Mouse (Mus musculus): ENCODE measurements at regions not wholly inside any gene's neighbourhood (a gene's known extent, or its start where the extent isn't known, plus 50 kb on each side); places are given as distances from the start of the nearest gene placed in this dataset.
A peak's percentile ranks its signal among the peaks of the same experiment; 100 is the strongest.
"Not testable (repeated sequence)": the region's sequence is repeated elsewhere in the genome, so short reads cannot be mapped to it uniquely, and the experiment has no call there.

- no peaks in the 10 kb centered on the region for H3K36me3 ChIP-seq (ENCODE audit: insufficient read depth)
- no peaks in the 10 kb centered on the region for H3K27me3 ChIP-seq (ENCODE audit: insufficient read depth, low read length)
- no peak overlapping the region for H3K4me3 ChIP-seq (ENCODE audit: low read depth, low read length)
- H3K9me3 ChIP-seq (ENCODE audit: low read depth, low read length), result no peaks in the 10 kb centered on the region
- no peak for TF ChIP-seq CTCF (IDR thresholded peaks at IDR 0.05; ENCODE audit: low read depth)
- ATAC-seq (ENCODE audit: insufficient read depth), result no peak
- no peaks in the 10 kb centered on the region for H3K4me1 ChIP-seq (ENCODE audit: insufficient read depth)
- H3K9ac ChIP-seq, result no peak overlapping the region
- WGBS, result 75% methylated on average over 4 of the region's 4 CpGs
- no peak overlapping the region for H3K27ac ChIP-seq (ENCODE audit: low read depth)
- no peak overlapping the region for H3K4me2 ChIP-seq
- no peak for DNase-seq
Observed at GRCm38 (mm10) chr10:112607642-112608041, 321.2 kb downstream of the Atxn7l3b start.

GRCm38 (mm10) chr10:112611711-112612110 lies 317.1 kb downstream of the Atxn7l3b start:
- Histone ChIP-seq H3K4me1 (ENCODE audit: insufficient read depth) (no peaks in the 10 kb centered on the region), H3K4me3 (ENCODE audit: low read depth, low read length) (no peak overlapping the region), H3K9me3 (ENCODE audit: low read depth, low read length) (no peaks in the 10 kb centered on the region), H3K36me3 (ENCODE audit: insufficient read depth) (no peaks in the 10 kb centered on the region), H3K27ac (ENCODE audit: low read depth) (no peak overlapping the region), H3K4me2 (no peak overlapping the region), H3K9ac (no peak overlapping the region), H3K27me3 (ENCODE audit: insufficient read depth, low read length) (no peaks in the 10 kb centered on the region)
- no peak for DNase-seq
- no peak for TF ChIP-seq CTCF (IDR thresholded peaks at IDR 0.05; ENCODE audit: low read depth)
- WGBS, result 52% methylated on average over 3 of the region's 3 CpGs
- no peak for ATAC-seq (ENCODE audit: insufficient read depth)

- Histone ChIP-seq H3K36me3 (ENCODE audit: insufficient read depth) (no peaks in the 10 kb centered on the region), H3K4me3 (ENCODE audit: low read depth, low read length) (no peak overlapping the region), H3K4me1 (ENCODE audit: insufficient read depth) (no peaks in the 10 kb centered on the region), H3K27me3 (ENCODE audit: insufficient read depth, low read length) (no peaks in the 10 kb centered on the region), H3K9me3 (ENCODE audit: low read depth, low read length) (no peaks in the 10 kb centered on the region), H3K27ac (ENCODE audit: low read depth) (no peak overlapping the region), H3K9ac (no peak overlapping the region), H3K4me2 (no peak overlapping the region)
- DNase-seq (no peak), ATAC-seq (ENCODE audit: insufficient read depth) (no peak)
- 81% methylated on average over 2 of the region's 2 CpGs for WGBS
- no peak for TF ChIP-seq CTCF (IDR thresholded peaks at IDR 0.05; ENCODE audit: low read depth)
Observed at GRCm38 (mm10) chr10:112613751-112614150, 315.1 kb downstream of the Atxn7l3b start.

GRCm38 (mm10) chr10:112614226-112614625 lies 314.6 kb downstream of the Atxn7l3b start:
- TF ChIP-seq CTCF (IDR thresholded peaks at IDR 0.05; ENCODE audit: low read depth), result no peak
- ATAC-seq (ENCODE audit: insufficient read depth), result no peak
- Histone ChIP-seq H3K4me2 (no peak overlapping the region), H3K4me1 (ENCODE audit: insufficient read depth) (no peaks in the 10 kb centered on the region), H3K9ac (no peak overlapping the region), H3K4me3 (ENCODE audit: low read depth, low read length) (no peak overlapping the region), H3K27ac (ENCODE audit: low read depth) (no peak overlapping the region), H3K36me3 (ENCODE audit: insufficient read depth) (no peaks in the 10 kb centered on the region), H3K27me3 (ENCODE audit: insufficient read depth, low read length) (no peaks in the 10 kb centered on the region), H3K9me3 (ENCODE audit: low read depth, low read length) (no peaks in the 10 kb centered on the region)
- WGBS, result 70% methylated on average over 3 of the region's 3 CpGs
- no peak for DNase-seq

GRCm38 (mm10) chr10:112619740-112620139 lies 309.1 kb downstream of the Atxn7l3b start:
- ATAC-seq (ENCODE audit: insufficient read depth) (no peak), DNase-seq (peak; percentile 2)
- no peak overlapping the region for H3K9ac ChIP-seq
- H3K4me1 ChIP-seq (ENCODE audit: insufficient read depth), result no peaks in the 10 kb centered on the region
- WGBS, result 66% methylated on average over 3 of the region's 3 CpGs
- H3K36me3 ChIP-seq (ENCODE audit: insufficient read depth), result no peaks in the 10 kb centered on the region
- no peaks in the 10 kb centered on the region for H3K27me3 ChIP-seq (ENCODE audit: insufficient read depth, low read length)
- H3K4me2 ChIP-seq, result no peak overlapping the region
- no peak for TF ChIP-seq CTCF (IDR thresholded peaks at IDR 0.05; ENCODE audit: low read depth)
- no peaks in the 10 kb centered on the region for H3K9me3 ChIP-seq (ENCODE audit: low read depth, low read length)
- H3K27ac ChIP-seq (ENCODE audit: low read depth), result no peak overlapping the region
- no peak overlapping the region for H3K4me3 ChIP-seq (ENCODE audit: low read depth, low read length)

GRCm38 (mm10) chr10:112629752-112630151 lies 299.0 kb downstream of the Atxn7l3b start:
- Histone ChIP-seq H3K4me3 (ENCODE audit: low read depth, low read length) (no peak overlapping the region), H3K27ac (ENCODE audit: low read depth) (no peak overlapping the region), H3K4me2 (no peak overlapping the region), H3K9me3 (ENCODE audit: low read depth, low read length) (no peaks in the 10 kb centered on the region), H3K9ac (no peak overlapping the region), H3K4me1 (ENCODE audit: insufficient read depth) (no peaks in the 10 kb centered on the region), H3K36me3 (ENCODE audit: insufficient read depth) (no peaks in the 10 kb centered on the region), H3K27me3 (ENCODE audit: insufficient read depth, low read length) (no peaks in the 10 kb centered on the region)
- WGBS, result 66% methylated on average over 3 of the region's 3 CpGs
- no peak for DNase-seq
- ATAC-seq (ENCODE audit: insufficient read depth), result no peak
- no peak for TF ChIP-seq CTCF (IDR thresholded peaks at IDR 0.05; ENCODE audit: low read depth)

- TF ChIP-seq CTCF (IDR thresholded peaks at IDR 0.05; ENCODE audit: low read depth), result no peak
- H3K9me3 ChIP-seq (ENCODE audit: low read depth, low read length), result no peaks in the 10 kb centered on the region
- H3K36me3 ChIP-seq (ENCODE audit: insufficient read depth), result no peaks in the 10 kb centered on the region
- no peaks in the 10 kb centered on the region for H3K27me3 ChIP-seq (ENCODE audit: insufficient read depth, low read length)
- H3K27ac ChIP-seq (ENCODE audit: low read depth), result no peak overlapping the region
- 35% methylated on average over 1 of the region's 1 CpGs for WGBS
- no peaks in the 10 kb centered on the region for H3K4me1 ChIP-seq (ENCODE audit: insufficient read depth)
- no peak for DNase-seq
- H3K9ac ChIP-seq, result no peak overlapping the region
- no peak overlapping the region for H3K4me2 ChIP-seq
- no peak overlapping the region for H3K4me3 ChIP-seq (ENCODE audit: low read depth, low read length)
- no peak for ATAC-seq (ENCODE audit: insufficient read depth)
Observed at GRCm38 (mm10) chr10:112635199-112635598, 293.6 kb downstream of the Atxn7l3b start.

GRCm38 (mm10) chr10:112636574-112636973 lies 292.2 kb downstream of the Atxn7l3b start:
- 77% methylated on average over 2 of the region's 2 CpGs for WGBS
- Histone ChIP-seq H3K4me3 (ENCODE audit: low read depth, low read length) (no peak overlapping the region), H3K36me3 (ENCODE audit: insufficient read depth) (no peaks in the 10 kb centered on the region), H3K27me3 (ENCODE audit: insufficient read depth, low read length) (no peaks in the 10 kb centered on the region), H3K4me1 (ENCODE audit: insufficient read depth) (no peaks in the 10 kb centered on the region), H3K9me3 (ENCODE audit: low read depth, low read length) (no peaks in the 10 kb centered on the region), H3K9ac (no peak overlapping the region), H3K4me2 (no peak overlapping the region), H3K27ac (ENCODE audit: low read depth) (no peak overlapping the region)
- TF ChIP-seq CTCF (IDR thresholded peaks at IDR 0.05; ENCODE audit: low read depth), result no peak
- no peak for DNase-seq
- no peak for ATAC-seq (ENCODE audit: insufficient read depth)

- not testable (repeated sequence) for ATAC-seq (ENCODE audit: insufficient read depth); H3K36me3 ChIP-seq (ENCODE audit: insufficient read depth); DNase-seq; H3K4me1 ChIP-seq (ENCODE audit: insufficient read depth); H3K9ac ChIP-seq; H3K4me2 ChIP-seq; H3K27me3 ChIP-seq (ENCODE audit: insufficient read depth, low read length); H3K4me3 ChIP-seq (ENCODE audit: low read depth, low read length); H3K27ac ChIP-seq (ENCODE audit: low read depth); H3K9me3 ChIP-seq (ENCODE audit: low read depth, low read length)
- 85% methylated on average over 1 of the region's 1 CpGs for WGBS
Observed at GRCm38 (mm10) chr10:112640551-112640950, 288.2 kb downstream of the Atxn7l3b start.

All from lung, embryonic 14.5 days (tissue).